Mouse (Mus musculus): ENCODE data around the gene Tctex1d1. TPM values are rescaled to one million over a fixed set of nuclear protein-coding genes. Genes with fewer than 3 reads are reported as not detected.

Gene Tctex1d1
- 4.9 and 7.9 TPM in 2 replicates for polyA plus RNA-seq (2015; fragmentation: Nextera tagmentation; extraction: Ambion mirVana)

DNA sequence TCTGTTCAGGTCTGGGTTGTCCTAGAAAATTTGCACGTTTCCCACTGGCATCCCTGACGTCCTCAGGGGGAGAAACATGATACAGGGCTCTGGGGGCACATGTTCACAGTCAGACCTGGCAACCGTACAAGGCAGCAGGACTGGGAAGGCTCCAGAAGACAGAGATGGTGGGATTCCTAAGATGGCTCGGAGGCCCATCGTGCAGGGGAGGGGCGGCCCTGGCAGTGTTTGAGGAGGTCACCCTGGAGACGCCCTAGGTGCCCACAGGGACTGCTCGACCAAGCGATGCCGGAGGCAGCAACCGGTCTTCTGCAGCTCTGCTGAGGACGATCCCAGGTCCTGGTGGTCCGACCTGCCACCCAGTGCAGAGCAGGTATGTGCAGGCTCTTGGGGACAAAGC, at the start of gene Tctex1d1:
TSS of gene Tctex1d1 (plus strand) at position 167 of the 400 bp plus-strand sequence.

DNA sequence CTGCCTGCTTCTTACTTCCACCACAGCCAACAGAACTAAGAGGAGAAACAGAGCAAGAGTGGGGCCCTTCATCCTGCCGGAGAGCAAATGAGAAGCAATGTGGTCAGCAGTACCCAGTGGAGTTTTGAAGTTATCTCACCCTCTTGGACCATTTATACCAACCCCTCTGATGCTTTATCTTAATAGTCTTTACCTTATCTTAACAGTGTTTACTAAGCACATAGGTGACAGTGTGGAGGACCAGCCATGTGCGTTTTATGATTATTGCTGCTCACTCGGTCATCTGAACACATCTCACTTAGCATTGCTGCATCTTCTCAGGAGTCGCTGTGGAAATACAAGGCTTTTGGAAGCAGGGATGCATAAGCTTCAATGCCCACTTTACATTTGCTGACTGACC, 48.2 kb downstream of the Tctex1d1 start, which contains the start of gene Insl5:
TSS of gene Insl5 (minus strand) at position 222 of the 400 bp plus-strand sequence.

Other genes starting within 250 kb of the Tctex1d1 start
- gene Sgip1, start 237.3 kb upstream of the Tctex1d1 start, polyA plus RNA-seq (2015; fragmentation: Nextera tagmentation; extraction: Ambion mirVana): 66.7 and 71.9 TPM in 2 replicates
- not detected in 2 replicates for gene Insl5, start 48.2 kb downstream of the Tctex1d1 start, polyA plus RNA-seq (2015; fragmentation: Nextera tagmentation; extraction: Ambion mirVana)
- gene Mier1, start 135.8 kb downstream of the Tctex1d1 start, polyA plus RNA-seq (2015; fragmentation: Nextera tagmentation; extraction: Ambion mirVana): 41.6 and 43.5 TPM in 2 replicates
- 2.1 and 2.4 TPM in 2 replicates for gene Wdr78, start 135.9 kb downstream of the Tctex1d1 start, polyA plus RNA-seq (2015; fragmentation: Nextera tagmentation; extraction: Ambion mirVana)
- 7.8 and 9.9 TPM in 2 replicates for gene Slc35d1, start 236.6 kb downstream of the Tctex1d1 start, polyA plus RNA-seq (2015; fragmentation: Nextera tagmentation; extraction: Ambion mirVana)